Mouse (Mus musculus): ENCODE results near the gene Kcnb1.
A peak's percentile ranks its signal among the peaks of the same experiment; 100 is the strongest.

Kcnb1 gene

DNA sequence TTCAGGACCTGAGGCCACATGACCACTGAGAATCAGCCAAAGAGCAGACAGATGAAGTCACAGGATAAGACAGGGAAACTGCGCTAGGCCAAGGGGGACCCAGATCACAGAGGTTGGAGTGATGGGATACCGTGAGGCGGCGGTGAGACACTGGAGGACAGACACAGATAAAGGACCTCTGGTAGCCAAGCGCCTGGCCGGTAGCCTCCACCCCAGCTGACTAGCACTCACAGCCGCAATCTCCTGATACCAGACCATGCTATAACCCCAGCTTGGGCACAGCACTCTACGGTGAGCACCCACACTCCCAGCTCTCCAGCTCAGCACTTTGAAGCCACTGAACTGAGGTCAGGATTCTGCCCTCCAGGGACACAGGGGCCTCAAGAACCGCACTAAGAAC is 26.4 kb downstream of the Kcnb1 start:
- no peak for DNase-seq (ENCODE audit: low read depth, low spot score)

DNA sequence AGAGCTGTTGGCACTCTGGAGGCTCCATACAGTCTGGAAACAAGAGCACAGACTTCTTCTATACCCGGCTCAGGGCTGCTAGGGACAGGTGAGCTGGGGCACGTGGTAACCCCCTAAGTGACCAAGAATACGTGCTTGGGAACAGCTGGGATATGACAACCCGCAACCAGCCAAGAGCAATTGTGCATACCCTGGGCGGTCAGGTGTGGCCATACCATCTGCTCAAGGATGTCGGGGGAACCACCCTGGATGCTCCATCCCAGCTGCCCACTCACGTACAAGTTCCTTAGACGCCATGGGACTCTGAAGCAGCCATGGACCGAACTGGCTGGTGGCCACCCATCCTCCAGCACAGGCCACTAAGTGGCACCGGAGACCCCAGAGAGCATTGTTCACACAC is 26.8 kb downstream of the Kcnb1 start:
- no peak for DNase-seq (ENCODE audit: low read depth, low spot score)

DNA sequence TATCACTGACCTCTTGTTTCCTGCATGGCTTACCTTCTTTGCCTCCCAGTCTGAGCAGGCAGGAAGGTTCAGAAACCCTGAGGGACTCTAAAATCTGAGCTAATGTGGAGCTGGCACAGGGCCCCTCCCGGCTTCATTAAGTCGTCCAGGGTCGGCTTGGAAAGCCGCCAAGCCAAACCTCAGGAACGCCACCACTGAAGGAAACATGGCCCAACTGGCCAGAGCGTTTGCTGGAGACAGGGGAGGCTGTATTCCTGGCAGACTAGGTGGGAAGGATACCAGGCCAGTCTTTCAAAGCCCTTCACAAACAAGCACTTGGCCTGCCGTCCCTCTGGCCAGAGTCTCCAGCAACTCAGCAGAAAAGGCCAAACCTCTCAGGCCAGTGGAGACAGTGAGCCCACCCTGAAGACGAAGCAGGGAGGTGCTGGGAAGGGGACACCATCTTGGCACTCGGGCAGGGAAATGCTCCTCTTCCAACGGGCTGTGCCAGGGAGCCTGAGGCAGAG is 27.4 kb downstream of the Kcnb1 start:
- no peak for DNase-seq (ENCODE audit: low read depth, low spot score)

DNA sequence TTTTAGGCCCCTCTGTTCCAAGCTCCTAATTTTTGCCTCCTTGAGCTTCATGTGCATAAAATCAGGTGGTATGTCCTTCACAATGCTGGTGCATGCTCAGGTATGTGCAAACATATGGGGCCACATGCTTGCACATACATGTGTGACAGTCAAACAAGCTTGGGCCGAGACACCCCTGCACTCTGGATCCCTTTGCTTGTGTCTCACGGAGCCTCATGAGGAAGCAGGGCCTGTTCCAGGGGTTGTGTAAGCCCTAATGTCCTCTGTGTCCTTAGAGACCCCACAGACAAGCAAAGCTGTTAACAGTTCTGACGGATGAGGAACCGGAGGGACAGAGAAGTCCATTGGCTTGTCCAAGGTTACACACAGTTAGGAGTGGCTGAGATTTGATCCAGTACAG is 30.2 kb downstream of the Kcnb1 start:
- no peak for DNase-seq (ENCODE audit: low read depth, low spot score)

DNA sequence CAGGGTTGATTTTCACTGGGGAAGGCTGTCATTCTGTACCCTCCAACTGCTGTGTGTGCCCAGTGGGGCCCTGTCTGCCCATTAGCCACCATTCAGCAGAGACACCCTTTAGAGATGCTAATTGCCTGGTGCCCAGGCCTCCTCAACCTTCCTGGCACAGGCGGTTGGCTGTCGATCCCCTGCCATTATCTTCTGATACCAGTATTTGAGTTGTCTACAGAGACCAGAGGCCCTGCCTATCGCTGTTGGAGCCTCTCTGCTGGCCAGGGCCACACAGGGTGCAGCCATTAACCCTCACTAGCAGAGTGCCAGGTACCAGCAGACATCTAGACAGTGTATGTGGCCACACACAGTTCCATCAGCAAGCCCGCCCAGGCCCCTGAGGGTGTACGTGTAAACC is 31.2 kb downstream of the Kcnb1 start:
- no peak for DNase-seq (ENCODE audit: low read depth, low spot score)

DNA sequence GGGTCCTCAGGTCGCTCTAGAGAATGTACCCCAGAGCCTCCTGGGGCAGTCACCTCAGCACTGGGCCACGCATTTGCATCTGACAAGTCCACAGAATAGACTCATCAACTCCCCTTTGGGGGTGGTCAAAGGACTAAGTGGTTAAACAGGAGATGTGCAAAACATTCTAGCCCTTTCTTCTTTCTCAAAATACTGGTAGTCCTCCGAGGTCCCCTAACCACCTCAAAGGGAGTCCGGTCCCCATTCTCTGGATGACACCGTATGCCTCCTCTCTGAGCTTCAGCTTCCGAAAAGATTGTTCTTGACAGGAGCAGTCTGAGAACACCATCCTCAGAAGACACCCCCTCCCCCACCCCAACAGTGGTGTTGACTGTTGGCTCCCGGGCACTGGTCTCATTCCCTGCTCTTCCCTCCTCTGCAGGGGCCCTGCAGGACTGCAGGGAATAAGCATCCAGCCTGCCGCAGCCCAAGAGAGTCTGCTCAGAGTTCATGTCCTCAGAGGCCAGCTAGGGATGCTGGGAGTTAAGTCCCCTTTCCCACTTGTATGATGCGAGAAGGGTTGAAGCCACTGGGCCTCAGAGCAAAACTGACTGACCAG is 33.7 kb downstream of the Kcnb1 start:
- no peak for DNase-seq (ENCODE audit: low read depth, low spot score)

DNA sequence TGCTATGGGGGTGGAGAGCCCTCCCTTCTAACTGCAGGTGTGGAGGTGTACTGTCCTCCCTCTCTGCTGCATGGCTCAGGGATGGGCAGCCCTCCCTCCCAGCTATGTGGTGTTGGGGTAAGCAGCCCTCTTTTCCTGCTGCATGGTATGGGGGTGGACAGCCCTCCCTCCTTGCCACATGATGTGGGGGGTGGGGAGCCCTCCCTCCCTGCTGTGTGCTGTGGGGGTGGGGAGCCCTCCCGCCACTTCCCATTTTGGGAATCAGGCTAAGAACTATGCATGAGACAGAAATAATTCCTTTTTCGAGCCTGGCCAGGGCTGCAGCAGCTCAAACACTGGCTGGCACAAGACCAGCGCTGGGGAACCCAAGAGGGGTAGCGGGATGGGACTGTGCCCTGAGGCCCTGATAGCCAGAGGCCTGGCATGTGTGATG is 34.4 kb downstream of the Kcnb1 start:
- no peak for DNase-seq (ENCODE audit: low read depth, low spot score)

DNA sequence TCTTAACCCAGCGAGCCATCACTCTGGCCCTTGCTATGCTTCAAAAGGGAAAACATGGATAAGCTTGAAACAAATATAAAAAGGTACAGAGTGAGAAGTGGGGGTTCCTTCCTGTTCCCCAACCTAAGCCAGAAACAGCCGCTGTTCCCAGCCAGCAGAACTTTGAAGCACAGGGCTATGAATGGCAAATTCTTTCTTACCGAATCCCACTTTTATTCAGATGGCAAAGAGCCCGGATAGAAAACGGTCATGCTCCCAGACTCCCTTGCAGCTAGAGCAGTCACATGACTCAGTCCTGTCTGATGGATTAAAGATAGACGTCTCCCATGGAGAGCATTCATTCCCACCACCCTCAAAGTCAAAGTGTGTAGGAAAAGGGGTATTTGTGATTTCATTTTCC is 39.1 kb downstream of the Kcnb1 start:
- no peak for DNase-seq (ENCODE audit: low read depth, low spot score)

DNA sequence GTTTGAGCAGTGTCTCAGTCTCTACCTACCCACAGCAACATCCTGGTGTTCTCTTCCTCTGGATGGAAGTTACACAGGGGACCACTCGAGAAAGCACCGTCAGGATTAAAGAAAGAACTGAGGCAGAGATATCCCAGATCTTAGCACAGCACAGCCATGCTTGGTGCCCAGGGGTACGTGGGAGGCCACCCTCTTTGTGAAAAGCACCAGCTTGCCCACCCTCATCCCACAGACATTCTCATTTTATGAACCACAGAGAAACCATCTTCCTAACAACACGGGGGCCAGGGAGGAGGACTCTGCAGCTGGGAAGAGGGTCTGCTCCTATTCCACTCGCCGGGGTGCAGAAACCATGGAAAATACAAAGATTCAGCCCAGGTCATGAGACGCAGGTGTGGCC is 39.8 kb downstream of the Kcnb1 start:
- no peak for DNase-seq (ENCODE audit: low read depth, low spot score)

DNA sequence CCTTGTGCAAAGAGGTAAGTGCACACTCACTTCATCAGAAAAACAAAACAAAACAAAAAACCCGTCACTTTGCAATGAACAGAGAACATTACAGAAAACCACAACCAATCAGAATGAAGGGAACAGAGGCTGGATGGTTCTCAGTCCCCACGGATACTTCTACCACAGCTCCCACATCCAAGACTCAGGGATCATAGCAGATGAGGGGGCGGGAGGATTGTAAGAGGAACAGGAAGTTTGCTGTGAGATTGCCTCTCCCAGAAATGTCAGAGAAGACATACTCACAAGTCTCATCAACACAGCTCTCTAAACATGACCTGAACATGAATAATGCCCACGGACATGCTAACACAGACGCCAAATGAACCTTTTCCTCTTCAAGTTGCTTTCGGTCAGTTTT is 40.9 kb downstream of the Kcnb1 start:
- DNase-seq (ENCODE audit: low read depth, low spot score), result no peak

DNA sequence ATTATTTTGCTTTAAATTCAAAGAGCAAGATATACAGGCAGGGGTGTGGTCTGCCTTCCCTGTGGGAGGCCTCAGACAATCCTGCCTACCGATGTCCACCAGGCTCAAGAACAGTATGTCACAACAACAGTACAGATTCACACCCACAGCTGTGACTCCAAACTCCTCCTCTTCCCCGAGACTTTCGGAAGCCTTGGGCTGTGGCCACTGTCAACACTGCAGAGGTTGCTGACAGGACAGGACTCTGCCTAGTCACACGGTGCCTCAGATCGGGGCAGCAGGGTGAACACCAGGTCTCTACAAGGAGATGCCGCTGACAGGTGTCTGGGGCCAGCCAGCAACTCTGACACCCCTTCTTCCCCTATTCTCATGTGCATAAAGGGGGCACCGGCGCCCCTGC is 42.2 kb downstream of the Kcnb1 start:
- DNase-seq (ENCODE audit: low read depth, low spot score), result no peak

DNA sequence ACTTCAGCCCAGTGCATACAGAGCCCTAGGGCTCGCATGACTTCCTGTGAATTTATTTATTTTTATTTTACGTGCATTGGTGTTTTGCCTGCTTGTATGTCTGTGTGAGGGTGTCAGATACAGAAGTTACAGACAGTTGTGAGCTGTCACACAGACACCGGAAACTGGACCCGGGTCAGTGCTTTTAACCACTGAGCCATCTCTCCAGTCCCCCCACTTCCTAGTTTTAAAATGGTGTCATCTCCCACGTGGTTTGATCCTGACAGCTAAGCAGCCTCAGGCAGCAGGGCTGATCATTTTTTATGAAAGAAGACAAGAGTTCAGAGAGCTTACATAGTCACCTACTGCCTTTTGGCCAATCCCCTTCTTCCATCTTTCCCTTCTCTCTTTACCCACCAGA is 44.1 kb downstream of the Kcnb1 start:
- no peak for DNase-seq (ENCODE audit: low read depth, low spot score)

DNA sequence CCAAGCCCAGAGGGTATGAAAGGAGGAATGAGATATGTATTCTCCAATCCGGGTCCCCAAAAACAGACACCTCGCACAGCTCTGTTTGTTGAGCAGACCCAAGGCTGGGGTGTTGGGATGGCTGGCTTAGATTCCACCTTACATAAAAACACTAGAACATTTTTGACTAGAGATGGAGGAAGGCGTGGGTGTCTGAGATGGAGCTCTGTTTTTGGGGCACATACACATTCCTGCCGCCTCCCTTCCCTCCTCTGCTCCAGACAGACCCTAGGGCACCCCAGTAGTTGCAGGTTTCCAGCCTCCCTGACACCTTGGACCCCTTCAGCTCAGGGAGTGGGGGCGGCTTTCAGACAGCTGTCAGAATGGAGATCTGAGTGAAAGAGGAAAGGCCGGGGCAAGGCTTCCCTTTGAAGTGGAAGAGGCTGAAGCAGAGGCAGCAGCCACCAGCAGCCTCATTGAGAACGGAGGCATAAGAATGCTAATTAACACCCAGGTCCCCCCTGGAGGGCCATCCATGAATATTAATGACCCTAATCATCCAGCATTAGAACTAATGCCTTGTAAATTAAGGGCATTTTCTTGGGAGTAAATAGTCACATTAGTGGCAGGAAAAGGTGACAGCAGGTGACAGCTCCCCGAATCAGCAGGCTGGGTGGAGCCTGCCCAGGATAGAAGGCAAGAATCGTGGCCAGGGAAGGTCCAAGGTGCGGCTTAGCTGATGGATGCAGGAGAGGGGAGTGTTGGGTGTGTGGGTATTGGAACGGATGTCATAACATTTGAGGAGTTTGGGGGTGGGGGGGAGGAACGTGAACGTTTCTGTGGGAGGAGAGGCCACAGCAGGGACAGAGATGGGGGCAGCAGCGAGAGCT is 45.3 kb downstream of the Kcnb1 start:
- no peak for DNase-seq (ENCODE audit: low read depth, low spot score)

DNA sequence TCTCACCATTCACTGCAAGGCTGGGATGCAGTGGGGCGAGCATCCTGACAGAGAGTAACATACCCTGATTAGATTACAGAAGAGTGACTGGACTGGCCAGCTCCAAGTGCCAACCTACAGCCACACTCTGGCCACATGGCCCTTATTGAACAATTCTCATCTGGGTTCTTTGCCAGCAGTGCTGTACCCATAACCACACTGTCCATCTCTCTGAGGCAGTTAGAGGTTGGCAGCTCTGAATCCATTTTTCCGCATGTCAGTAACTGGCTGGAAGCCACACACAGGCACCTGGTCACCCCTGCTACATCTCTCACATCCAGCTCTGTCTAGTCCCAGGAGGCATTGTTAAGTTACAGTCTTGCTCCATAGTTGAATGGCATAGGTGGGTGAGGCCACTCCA is 46.0 kb downstream of the Kcnb1 start:
- DNase-seq (ENCODE audit: low read depth, low spot score), result no peak

DNA sequence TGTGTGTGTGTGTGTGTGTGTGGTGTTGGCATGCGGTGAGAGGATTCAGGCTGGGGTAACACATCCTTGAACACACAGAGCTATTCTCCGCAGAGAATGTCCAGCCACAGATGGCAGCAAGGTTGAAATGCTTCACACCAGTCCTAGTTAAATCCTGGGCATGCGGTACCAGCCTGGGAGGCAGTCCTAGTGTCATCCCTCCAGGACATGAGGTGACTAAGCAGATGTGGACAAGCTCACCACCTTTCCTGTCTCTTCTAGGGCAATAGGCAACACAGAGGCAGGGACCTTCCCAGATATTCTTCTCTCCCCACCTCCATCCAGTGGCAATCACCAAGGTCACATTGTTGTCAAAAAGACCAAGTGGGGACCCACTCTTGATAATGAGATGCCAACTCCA is 47.7 kb downstream of the Kcnb1 start:
- no peak for DNase-seq (ENCODE audit: low read depth, low spot score)

DNA sequence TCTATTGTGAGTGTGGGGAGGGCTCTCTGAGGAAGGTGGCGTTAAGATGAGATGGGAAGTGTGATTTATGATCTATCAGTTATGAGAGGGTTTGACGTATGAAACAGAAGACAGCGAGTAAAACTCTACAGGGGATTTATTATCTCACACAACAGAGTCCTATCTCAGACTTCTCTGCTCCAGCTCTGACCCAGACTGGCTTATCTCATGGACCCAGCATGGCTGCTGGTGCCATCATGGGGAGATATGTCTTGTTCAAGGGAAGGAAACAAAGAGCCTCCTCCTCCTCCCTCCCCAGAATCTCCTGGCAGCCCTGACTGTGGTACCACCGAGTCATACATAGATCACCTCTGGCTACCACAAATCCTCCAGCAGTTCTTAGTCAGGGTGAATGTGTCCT is 48.1 kb downstream of the Kcnb1 start:
- DNase-seq (ENCODE audit: low read depth, low spot score), result peak; percentile 15

DNA sequence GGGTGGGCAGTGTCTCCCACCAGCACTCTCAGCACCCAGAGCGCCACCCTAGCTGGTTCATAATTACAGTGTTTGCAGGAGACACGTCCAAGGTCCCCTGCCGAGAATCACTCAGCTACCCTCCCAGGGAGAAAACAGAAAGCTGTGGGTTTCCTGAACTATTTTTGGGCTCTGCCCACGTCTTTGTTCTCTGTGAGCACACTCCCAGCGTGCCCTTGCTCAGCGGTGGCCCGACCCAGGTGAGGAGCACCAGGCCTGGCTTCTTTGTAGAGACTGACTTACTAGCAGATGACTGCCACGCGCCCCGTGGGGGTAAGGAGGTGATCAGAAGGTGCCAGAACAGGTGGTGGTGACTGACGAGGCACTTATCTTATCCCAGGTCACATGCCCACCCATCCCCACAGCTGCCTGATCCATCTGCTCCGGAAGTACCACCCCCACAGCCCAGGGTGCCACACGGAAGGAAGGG is 50.1 kb downstream of the Kcnb1 start:
- no peak for DNase-seq (ENCODE audit: low read depth, low spot score)

DNA sequence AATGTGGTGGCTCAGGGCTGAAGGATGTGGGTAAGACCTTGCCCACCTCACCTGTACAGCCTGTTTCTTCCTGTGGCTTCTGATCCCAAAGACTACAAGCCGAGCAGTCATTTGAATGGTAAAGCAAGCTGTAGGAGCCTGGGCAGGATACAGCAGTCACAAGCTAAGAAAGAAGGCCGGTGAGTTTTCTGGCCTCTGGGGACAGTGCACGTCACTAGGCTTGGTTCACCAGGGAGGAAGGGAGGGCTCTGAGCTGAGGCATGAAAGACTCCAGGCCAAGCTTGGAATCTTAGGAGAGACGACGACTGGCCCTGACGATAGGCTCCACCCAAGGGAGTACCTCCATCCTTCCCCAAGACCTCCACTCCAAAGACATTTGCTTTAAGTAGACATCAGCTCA is 51.3 kb downstream of the Kcnb1 start:
- no peak for DNase-seq (ENCODE audit: low read depth, low spot score)

DNA sequence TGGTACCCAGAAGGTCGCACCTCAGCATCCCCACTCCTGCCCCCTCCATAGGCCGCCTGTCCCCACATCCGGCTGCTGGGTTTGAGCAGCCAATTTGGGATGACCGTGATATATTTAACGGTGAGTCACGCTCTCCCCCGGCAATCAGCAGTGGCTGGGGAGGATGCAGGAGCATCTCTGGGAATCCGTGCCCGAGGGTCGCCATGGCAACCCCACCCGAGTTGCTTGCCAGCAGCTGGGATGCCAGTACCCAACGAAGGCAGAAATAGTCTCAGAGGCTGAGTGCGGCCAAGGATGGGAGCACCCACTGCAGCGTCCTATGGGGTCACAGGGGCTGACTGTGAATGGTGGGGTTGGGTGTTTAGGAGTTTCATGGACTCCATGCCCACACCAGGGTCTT is 53.0 kb downstream of the Kcnb1 start:
- DNase-seq (ENCODE audit: low read depth, low spot score), result no peak

DNA sequence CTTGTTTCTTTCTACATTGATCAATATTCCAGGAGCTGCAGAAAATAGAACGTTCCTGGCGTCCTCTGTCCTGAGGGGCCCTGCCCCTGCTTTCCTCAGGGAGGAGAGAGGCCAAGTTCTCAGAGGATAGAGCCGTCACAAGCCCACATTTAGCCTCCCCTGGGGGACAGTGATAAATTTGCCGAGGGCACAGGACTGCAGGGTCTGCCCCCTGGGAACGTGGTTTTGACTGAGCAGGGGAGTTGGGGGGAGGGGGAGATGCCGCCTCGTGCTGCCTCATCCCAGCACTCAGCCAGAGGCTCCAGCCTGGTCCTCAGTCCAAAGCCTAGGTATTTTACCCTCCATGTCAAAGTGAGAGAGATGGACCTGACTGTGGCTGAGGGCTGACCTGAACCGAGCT is 57.9 kb downstream of the Kcnb1 start:
- DNase-seq (ENCODE audit: low read depth, low spot score), result no peak

DNA sequence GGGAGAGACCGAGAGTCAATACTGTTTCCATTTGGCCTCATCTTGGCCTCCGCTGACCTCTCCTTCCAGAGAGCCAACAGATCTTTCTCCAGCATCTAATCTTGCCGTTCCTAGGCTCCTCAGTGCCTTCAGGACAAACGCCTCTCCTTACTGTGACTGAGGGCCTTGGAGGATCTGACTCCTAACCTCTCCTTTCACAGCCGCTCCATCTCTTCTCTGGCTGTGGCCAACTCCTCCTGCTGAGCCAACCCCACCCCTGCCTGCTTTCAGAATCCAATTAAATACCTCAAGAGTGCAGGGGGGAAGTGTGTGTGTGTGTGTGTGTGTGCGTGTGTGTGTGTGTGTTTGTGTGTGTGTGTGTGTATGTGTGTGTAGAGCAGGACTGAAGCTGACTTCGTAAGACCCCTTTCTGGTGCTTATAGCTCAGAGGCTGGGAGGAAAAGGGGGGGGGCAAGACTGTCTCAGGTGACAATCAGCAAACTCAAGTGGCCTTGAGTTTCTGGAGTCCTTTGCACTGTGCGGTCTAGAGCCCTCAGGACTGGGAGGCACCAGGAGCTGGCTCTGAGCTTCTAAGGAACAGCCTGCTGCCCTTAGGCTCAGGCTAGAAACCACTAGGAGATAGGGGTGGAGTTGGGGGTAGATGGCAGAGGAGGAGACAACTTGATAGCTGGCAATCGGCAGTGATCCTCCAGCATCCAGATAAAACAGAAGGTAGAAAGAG is 59.7 kb downstream of the Kcnb1 start:
- DNase-seq (ENCODE audit: low read depth, low spot score), result no peak

DNA sequence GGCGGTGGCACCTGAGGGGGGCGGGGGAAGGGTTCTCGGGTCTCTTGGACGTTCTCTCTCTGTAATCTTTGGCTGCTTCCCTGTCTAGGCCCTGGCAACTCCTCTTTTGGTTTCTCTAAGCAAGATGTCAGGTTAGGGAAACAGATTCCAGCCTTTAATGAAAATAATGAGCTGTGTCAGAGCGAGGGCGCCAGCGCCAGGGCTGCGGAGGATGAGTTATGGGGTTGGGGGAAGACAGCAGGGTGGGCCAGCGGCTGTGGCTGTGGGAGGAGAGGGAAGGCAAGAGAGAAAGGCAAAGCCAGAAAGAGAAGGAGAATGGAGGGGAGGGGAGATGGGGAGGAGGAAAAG is 60.4 kb downstream of the Kcnb1 start:
- no peak for DNase-seq (ENCODE audit: low read depth, low spot score)
